Mouse (Mus musculus) embryonic facial prominence, embryonic 12.5 days (tissue): Measurements from ENCODE around the gene Gm11992. TPM values are rescaled to one million over a fixed set of nuclear protein-coding genes. Genes with fewer than 3 reads are reported as not detected.

Experiments
- ATAC-seq: fragments of 200-750 bp; cut with Nextera tagmentation; 2 replicates; pipeline ENCODE4 v1.8.0; 2017; ENCODE audit not compliant: insufficient number of reproducible peaks, insufficient read depth, low FRiP score, low TSS enrichment
- H3K27ac ChIP-seq: fragments of 300-500 bp; sonication (generic); 2 replicates; pipeline ENCODE4 v1.5.1; 2016; ENCODE audit warnings: mild to moderate bottlenecking
- H3K27me3 ChIP-seq: fragments of 300-500 bp; sonication (generic); 2 replicates; pipeline ENCODE4 v1.6.1; 2016; ENCODE audit warnings: mild to moderate bottlenecking, moderate library complexity
- H3K36me3 ChIP-seq: fragments of 300-500 bp; sonication (generic); 2 replicates; pipeline ENCODE4 v1.6.1; 2016; ENCODE audit warnings: mild to moderate bottlenecking
- H3K4me1 ChIP-seq: fragments of 300-500 bp; sonication (generic); 2 replicates; pipeline ENCODE4 v1.6.1; 2016
- H3K4me2 ChIP-seq: fragments of 300-500 bp; sonication (generic); replicated peaks from 2 replicates; pipeline ENCODE4 v1.6.1; 2016; ENCODE audit warnings: mild to moderate bottlenecking, moderate library complexity
- H3K4me3 ChIP-seq: fragments of 300-500 bp; sonication (generic); 2 replicates; pipeline ENCODE4 v1.5.1; 2016; ENCODE audit warnings: mild to moderate bottlenecking
- H3K9ac ChIP-seq: fragments of 300-500 bp; sonication (generic); 2 replicates; pipeline ENCODE4 v1.6.1; 2016; ENCODE audit warnings: mild to moderate bottlenecking, moderate library complexity
- H3K9me3 ChIP-seq: fragments of 300-500 bp; sonication (generic); 2 replicates; pipeline ENCODE4 v1.6.1; 2016; ENCODE audit warnings: mild to moderate bottlenecking, moderate library complexity
- WGBS: fragments of 180-500 bp; shearing (Covaris S2); methylation state at CpG from one replicate; pipeline ENCODE4 v1.1.7; 2016; 5-methylcytosine and 5-hydroxymethylcytosine counted together
- polyA plus RNA-seq: library from polyadenylated mRNA; unstranded; fragments of >200 nt; fragmentation: Nextera tagmentation; extraction: Ambion mirVana; gene quantifications from 2 replicates; pipeline ENCODE4 v1.2.1, GENCODE M21; 2016

Gene Gm11992
- polyA plus RNA-seq, 1 experiment from 2014 or later = 0.65 TPM

DNA sequence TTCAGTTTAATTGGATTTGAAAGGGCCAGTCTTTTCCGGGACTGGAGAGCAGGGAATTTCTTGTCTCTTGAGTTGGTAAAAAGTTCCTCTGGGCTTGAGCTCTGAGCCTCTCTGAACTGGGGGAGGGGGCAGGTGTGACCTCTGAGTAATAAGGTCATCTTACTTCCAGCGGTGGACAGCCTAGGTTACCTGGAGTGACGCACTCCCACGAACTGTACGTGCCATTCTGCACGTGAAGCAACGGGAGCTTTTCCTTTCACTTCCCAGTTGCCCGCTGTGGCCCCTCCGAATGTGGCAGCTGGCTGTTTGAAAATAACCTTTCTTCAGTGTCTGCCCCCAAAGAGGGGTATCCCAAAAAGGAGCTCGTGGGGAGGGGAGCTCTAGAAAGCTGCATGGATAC, 67.7 kb downstream of the Gm11992 start:
- under 1% methylated on average over 10 of the region's 10 CpGs for WGBS
- no peak overlapping the region for H3K27ac ChIP-seq
- peak overlapping the region; percentile 35 for H3K4me2 ChIP-seq
- no peaks in the 10 kb centered on the region for H3K36me3 ChIP-seq
- no peak for ATAC-seq
- H3K4me1 ChIP-seq = peaks cover 22% of the 10 kb centered on the region
- peaks cover 50% of the 10 kb centered on the region for H3K27me3 ChIP-seq
- H3K9me3 ChIP-seq = no peaks in the 10 kb centered on the region
- no peak overlapping the region for H3K9ac ChIP-seq
- H3K4me3 ChIP-seq = 0 out of 2 replicates have a peak overlapping the region, but pooled peaks have one; percentile 12

DNA sequence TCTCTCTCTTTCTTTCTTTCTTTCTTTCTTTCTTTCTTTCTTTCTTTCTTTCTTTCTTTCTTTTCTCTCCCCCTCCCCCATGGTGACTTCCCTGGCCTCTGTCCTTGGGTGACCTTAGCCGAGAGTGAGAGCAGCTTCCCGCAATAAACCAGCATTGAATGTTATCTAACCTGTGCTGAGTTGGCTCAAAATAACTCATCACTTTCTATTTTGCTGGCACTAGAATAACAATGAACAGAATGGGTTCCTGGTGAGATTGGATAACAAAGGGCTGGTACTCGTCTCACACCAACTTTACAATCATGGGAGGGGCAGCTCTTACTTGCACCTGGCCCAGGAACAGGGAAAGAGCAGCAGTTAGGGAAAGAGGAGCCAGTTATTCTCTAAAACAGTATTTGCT, 68.5 kb downstream of the Gm11992 start:
- Histone ChIP-seq H3K4me3 (no peak overlapping the region), H3K27ac (no peak overlapping the region), H3K4me1 (peaks cover 22% of the 10 kb centered on the region), H3K27me3 (peaks cover 50% of the 10 kb centered on the region), H3K9ac (no peak overlapping the region), H3K9me3 (no peaks in the 10 kb centered on the region), H3K4me2 (no peak overlapping the region), H3K36me3 (no peaks in the 10 kb centered on the region)
- ATAC-seq = no peak
- WGBS = 2% methylated on average over 3 of the region's 3 CpGs

DNA sequence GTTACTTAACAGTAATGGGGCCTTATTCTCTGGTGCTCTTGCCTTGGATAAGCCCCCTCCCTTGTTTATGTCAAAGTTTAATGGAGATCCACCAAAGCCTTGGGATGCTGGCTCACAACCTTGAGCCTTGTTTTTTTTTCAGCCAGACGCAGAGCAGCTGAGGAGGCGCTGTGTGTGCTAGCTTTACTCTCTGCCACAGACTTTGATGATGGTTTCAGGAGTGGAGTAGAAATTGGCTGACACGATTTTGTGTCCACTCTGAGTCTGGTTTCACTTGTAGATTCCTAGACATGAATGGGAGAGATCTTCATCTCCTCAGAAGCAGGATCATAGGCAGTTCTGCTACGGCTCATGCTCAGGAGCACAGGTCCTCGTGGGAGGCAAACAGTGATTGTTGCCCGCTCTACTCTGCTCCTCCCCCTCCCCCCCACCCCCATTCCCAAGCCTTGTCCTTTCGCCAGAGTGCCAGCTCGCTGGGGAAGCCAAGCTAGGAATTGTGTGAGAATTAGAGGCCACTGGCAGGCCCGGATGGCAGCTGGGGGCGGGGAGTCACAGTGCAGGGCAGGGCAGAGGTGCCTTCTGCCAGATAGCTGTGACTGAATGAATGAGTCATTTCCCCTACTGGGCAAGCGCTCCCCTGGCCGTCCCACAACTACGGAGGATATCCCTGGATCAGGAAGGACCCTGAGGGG, 69.1 kb downstream of the Gm11992 start:
- peak overlapping the region; percentile 83 for H3K4me2 ChIP-seq
- H3K27me3 ChIP-seq = peaks cover 50% of the 10 kb centered on the region
- no peak overlapping the region for H3K9ac ChIP-seq
- H3K27ac ChIP-seq = no peak overlapping the region
- WGBS = 2% methylated on average over 13 of the region's 13 CpGs
- H3K4me3 ChIP-seq = peak overlapping the region; percentile 41
- no peaks in the 10 kb centered on the region for H3K36me3 ChIP-seq
- H3K9me3 ChIP-seq = no peaks in the 10 kb centered on the region
- peaks cover 22% of the 10 kb centered on the region for H3K4me1 ChIP-seq
- no peak for ATAC-seq

DNA sequence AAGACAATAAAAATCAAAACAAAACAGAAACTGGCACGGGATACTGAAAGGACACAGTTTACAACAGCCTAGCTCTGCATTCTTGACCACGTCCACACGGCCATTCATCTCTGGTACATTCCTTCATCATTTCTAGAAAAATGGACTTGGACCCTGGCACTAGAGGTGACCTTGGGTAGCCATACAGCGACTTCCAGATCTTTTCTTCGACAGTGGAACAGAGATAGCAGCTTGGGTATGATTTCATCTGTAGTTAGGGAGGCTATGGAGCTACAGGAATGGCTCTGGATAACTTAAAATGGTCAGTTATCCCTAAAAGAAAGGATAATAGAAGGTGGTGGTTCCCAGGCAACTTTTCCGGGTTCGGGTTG, 69.6 kb downstream of the Gm11992 start, which contains the start of gene Upp1:
Gene Upp1, plus strand, starts transcription at position 54 of the 371 bp plus-strand sequence.
- ATAC-seq = no peak
- Histone ChIP-seq H3K4me3 (peak within 1 kb of the TSS; percentile 41), H3K4me1 (peaks cover 22% of the 10 kb centered on the region), H3K36me3 (no peaks in the 10 kb centered on the region), H3K9ac (peak within 1 kb of the TSS; percentile 44), H3K27me3 (peaks cover 50% of the 10 kb centered on the region), H3K9me3 (no peaks in the 10 kb centered on the region), H3K27ac (no peak within 1 kb of the TSS), H3K4me2 (peak within 1 kb of the TSS; percentile 83)
- 0% methylated on average over 7 of the region's 7 CpGs for WGBS

DNA sequence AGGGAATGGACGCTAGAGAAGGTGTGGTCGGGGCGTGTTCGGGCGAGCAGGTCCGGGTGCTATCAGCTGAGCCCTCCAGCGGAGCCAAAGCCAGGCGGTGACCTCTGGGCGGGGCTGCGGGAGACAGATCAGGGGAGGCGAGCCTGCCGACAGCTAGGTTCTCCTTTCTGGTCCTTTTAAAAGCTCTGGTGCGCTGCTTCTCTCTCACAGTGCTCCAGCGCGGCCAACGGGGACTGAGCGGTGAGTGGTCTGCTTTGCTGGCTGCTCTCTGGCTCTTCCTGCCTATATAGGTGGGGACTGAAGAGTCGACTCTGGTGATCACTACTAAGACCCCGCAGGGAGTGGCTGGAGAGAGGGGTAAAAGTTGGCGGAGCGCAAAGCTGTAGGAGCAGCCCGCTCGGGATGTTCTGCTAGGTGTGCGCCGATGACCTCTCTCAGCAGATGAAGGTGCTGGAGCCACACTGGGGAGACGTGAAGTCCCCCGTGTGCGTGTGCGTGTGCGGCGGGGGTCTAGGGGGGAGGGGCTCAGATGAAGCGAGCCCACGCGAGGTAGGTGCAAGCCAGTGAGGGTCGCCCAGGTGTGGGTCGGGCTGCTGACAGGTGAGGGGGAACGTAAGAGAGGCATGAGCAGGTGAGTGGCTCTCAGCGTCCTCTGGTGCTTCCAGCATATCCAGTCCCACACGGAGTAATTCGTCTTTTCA, 70.2 kb downstream of the Gm11992 start:
- Histone ChIP-seq H3K4me1 (peaks cover 22% of the 10 kb centered on the region), H3K9ac (peak overlapping the region; percentile 44), H3K4me2 (peak overlapping the region; percentile 83), H3K9me3 (no peaks in the 10 kb centered on the region), H3K27me3 (peaks cover 50% of the 10 kb centered on the region), H3K36me3 (no peaks in the 10 kb centered on the region), H3K27ac (no peak overlapping the region), H3K4me3 (peak overlapping the region; percentile 41)
- no peak; the same call in 1 of the 2 replicates for ATAC-seq
- 2% methylated on average over 40 of the region's 40 CpGs for WGBS

Other genes with a start within 250 kb of the Gm11992 start
- 0.04 and 0.13 TPM in 2 replicates for gene Pkd1l1, start 75.3 kb upstream of the Gm11992 start, polyA plus RNA-seq
- gene Hus1, start 37.4 kb upstream of the Gm11992 start, polyA plus RNA-seq = 15.5 and 16.8 TPM in 2 replicates
- 0.14 TPM in 1 of 2 replicates, not detected in the other for gene Sun3, start 397 bp downstream of the Gm11992 start, polyA plus RNA-seq
- 3.4 and 4.5 TPM in 2 replicates for gene Upp1, start 69.5 kb downstream of the Gm11992 start, polyA plus RNA-seq
- gene Abca13, start 143.3 kb downstream of the Gm11992 start, polyA plus RNA-seq = 0.03 and 0.13 TPM in 2 replicates